Mouse (Mus musculus): ENCODE results near the gene Corin.

Gene Corin

DNA sequence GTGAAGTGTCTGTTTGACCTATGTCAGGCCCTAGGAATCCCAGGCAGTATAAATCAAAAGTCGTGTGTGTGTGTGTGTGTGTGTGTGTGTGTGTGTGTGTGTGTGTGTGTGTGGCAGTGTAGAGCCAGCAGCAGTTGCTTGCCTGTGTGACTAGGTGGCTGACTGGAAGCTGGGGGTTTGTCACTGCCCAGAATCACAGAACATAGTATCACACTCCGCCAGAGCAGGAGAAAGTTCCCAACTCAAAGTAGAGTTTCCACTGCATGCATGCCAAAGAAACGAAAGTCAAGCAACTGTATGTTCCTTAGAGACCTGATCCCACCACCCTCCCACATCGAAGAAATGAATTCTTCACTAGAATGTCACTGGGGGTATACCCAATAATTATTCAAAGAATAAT lies 61.3 kb downstream of the Corin start:
- DNase-seq (ENCODE audit: low read depth, low spot score): no peak

- DNase-seq (ENCODE audit: low read depth, low spot score): no peak
Observed at GRCm38 (mm10) chr5:72441181-72441580, 63.1 kb downstream of the Corin start.

- DNase-seq (ENCODE audit: low read depth, low spot score): no peak
Observed at GRCm38 (mm10) chr5:72435085-72435484, 69.2 kb downstream of the Corin start.

GRCm38 (mm10) chr5:72431856-72432255 lies 72.4 kb downstream of the Corin start:
- no peak for DNase-seq (ENCODE audit: low read depth, low spot score)

DNA sequence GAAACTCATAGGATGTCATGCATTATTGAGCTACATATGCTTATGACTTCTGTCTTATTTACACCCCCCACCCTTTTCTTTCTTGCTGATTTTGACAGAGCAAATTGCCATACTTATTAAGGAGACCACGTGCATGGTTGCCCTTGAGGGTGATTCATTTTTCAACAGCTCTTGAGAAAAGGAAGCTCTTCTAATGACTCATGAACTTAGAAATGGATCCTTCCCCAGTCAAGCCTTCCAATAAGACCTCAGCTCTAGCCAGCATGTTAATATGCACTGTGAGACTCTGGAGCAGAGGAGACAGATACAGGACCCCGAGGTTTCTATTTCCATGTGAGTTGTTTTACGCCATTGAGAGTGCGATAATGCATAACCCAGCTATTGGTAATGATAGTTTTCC lies 76.7 kb downstream of the Corin start:
- DNase-seq (ENCODE audit: low read depth, low spot score): no peak

- no peak for DNase-seq (ENCODE audit: low read depth, low spot score)
Observed at GRCm38 (mm10) chr5:72425342-72426010, 78.8 kb downstream of the Corin start.

- DNase-seq (ENCODE audit: low read depth, low spot score): no peak
Observed at GRCm38 (mm10) chr5:72411874-72412329, 92.4 kb downstream of the Corin start.

DNA sequence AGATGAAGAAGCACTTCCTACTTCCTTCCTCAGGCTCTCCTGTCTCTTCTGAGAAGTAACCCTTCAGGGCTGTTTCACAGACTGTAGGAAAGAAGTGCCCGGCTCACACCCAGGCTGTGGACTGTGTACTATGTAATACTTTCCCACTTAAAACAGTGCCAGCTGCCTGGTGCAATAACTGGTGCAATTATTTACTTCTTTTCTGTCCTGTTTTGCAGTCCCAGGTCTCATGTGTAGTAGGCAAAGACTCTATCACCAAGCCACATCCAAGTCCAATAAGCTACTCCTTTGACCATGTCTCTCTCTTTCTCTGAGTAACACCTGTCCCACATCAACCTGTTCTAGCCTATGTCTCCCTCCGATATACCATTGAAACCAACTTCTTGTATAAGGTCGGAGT lies 93.4 kb downstream of the Corin start:
- no peak for DNase-seq (ENCODE audit: low read depth, low spot score)

GRCm38 (mm10) chr5:72403376-72403775 lies 100.9 kb downstream of the Corin start:
- no peak for DNase-seq (ENCODE audit: low read depth, low spot score)

GRCm38 (mm10) chr5:72402913-72403312 lies 101.4 kb downstream of the Corin start:
- no peak for DNase-seq (ENCODE audit: low read depth, low spot score)

- no peak for DNase-seq (ENCODE audit: low read depth, low spot score)
Observed at GRCm38 (mm10) chr5:72401778-72402177, 102.5 kb downstream of the Corin start.

DNA sequence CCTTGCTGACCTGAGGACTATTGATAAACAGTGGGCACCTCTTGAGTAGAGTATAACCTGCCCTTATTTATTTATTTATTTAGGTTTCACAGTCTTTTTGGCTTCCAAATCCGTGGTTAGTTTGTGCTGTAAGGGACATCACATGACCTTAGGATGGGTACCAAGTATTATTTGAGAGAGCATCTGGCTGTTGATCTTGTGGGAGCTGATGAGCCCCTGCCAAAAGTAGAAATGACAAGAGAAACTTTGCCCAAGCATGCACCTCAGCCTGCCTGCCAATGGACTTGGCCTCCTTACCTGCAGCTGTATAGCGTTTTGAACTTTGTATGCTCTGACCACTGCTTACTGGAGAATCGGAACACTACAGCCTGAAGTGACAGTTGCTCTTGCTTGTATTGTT lies 103.0 kb downstream of the Corin start:
- DNase-seq (ENCODE audit: low read depth, low spot score): no peak

DNA sequence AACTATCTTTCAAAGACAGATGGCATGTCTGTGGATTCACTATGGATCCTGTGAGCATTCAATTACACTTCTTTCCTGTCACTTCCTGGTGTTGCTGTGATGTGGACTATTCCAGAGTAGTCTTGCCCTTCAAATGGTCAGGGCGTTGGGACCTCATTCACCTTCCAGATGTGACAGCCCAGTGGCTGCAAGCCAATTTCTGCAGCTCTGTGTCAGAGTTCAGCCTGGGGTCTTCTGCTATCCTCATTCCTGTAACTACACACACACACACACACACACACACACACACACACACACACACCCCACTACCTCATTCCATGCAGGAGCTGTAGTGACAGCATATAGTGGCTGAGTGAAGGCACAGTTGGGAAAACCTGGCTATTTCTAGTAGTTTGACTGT lies 122.1 kb downstream of the Corin start:
- DNase-seq (ENCODE audit: low read depth, low spot score): no peak

DNA sequence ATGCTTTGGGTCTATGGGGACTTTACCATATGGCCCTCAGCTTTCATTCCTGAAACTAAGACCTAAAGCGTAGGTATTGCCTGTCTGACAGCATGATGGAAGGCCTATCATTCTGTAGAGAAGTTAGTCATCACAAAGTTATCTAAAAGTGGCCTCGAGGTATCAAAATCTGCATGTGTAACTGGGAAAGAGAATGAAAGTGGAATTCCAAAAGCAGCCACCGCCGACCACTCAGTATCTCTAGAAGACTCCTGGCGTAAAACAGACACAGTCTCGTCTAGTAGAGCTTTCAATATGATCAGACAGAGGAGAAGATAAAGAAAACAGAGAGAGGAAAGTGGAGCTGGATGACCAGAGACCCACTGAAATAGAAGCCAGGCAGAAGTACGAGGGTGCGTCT lies 123.7 kb downstream of the Corin start:
- no peak for DNase-seq (ENCODE audit: low read depth, low spot score)

DNA sequence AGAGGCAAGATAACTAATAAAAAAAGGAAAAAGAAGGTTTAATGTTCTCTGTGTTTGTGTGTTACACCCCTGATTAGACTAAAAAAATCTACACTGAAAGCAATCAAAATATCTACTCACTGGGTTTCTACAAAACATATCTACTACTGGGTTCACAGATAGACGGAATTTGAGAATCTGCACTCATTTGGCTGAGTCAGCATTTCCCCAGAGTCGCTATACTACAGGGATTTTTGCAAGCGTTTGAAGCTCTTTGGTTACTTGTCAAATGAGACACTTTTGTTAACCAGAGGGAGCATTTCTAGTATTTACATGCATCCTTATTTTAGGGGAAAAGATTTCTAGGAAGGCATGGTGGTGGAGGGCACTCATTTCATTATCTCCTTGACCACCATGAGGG lies 136.3 kb downstream of the Corin start:
- no peak for DNase-seq (ENCODE audit: low read depth, low spot score)

DNA sequence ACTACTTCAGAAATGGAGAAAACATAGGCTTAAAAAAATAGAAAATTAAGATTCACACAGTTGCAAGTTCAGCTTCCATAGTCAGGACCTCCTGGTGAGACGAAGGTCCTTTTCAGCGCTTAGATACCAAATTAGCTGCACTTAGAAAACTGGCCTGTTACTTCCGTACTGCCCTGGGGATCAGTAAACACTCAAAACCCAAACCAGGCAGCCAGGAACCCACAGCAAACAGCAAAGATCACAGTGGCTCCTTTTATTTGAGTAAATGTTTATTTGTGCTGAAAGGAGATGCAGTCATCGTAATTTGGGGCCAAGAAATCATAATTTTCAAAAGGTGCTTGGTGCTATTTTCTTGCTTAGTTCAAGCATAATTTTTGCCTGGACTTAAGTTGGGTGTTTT lies 138.5 kb downstream of the Corin start:
- no peak for DNase-seq (ENCODE audit: low read depth, low spot score)

DNA sequence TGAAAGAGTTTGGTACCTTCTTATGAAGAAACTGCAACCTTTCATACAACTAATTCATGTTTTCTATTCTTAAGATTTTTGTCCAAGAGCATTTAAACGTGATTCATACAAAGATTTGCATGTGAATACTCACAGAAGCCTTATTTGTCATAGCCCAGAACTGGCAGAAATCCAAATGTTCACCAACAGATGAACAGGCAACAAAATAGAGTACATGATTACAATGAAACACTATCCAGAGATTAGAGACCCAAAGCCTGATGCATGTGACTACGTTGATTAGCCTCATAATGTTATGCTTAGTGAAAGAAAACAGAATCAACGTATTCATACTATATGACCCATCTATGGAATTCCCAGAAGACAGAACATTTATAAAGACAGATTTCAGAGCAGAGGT lies 140.4 kb downstream of the Corin start:
- DNase-seq (ENCODE audit: low read depth, low spot score): no peak

DNA sequence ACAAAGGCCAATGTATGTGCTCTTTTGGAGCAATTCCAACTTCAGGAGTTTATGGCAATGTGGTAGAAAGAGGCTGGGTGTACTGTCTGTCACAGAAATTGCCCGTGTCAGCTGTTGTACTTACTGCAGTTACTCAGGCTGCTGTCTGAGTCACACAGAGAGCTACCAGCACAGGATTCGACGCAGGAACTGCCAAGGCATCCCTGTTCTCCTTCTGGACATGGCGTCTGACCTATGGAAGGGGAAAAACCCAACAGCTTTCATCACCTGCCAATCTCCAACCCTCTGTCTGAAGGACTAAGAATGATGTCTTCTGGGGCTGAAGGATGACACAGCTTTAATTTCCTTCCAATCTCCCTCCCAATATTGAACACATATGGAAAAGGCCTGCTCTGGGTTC lies 150.5 kb downstream of the Corin start:
- DNase-seq (ENCODE audit: low read depth, low spot score): no peak

DNA sequence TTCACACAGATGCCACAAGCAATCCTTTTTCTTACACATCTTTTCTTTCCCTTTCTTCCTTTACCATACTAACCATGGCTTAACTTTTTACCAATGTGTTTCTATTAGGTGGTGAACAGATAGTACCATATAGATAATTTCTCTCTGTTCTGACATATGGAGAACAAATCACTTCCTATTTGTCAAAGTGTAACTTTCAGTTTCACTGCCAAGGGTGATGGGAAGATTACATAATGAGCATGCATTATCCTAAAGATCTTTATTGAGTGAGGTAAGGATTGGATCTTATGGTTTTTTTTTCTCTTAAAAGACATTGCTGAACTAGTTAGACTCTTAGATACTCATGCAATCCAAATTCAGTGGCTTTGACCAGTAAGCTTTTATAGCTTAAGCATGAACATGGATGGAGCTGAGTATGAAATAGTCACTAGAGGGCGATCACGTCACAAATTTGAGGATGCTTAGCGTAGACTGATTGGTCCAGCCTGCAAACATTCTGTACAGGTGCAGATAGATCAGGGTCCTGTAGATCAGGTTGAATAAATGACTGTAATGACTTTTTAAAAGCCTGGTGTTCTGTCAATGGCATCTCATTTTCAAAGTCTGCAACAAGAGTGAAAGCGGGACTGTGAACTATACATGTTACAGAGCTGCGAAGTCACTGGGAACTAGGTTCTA lies 154.1 kb downstream of the Corin start:
- peak; percentile 54 for DNase-seq (ENCODE audit: low read depth, low spot score)

DNA sequence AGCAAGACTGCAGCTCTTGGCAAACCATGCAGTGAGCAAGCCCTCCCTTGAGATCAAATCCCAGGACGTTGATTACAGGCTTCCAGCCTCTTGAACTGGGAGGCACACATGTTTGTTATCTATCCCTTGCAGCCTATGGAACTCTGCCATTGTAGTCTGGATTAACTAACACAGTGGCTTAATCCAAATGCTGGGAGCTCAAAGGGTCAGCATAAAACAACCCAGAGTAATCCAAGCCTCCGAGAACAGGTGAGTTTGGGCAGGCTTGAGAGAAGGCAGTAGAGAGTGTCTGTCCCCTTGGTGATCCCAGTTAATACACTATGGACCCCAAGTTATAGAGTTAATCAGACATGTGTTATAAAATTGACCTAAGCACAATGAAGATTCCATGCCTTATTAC lies 155.7 kb downstream of the Corin start:
- DNase-seq (ENCODE audit: low read depth, low spot score): no peak

DNA sequence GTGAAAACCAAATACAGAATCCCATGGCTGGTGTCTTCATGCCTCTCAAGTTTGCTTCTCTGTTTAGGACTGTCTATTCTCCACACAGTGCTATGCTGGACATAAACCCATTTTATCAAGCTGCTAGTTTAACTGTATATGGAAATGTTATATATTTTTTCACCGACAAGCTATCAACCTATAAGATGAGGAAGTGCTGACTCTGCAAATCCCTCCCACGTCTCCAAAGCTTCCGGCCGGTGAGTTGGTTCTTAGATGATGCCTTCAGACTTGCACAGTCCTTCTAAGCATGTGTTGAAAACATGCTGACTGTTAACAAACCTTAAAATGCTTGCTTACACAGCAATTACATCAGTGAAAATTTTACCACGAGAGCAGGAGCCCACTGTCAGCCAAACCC lies 168.4 kb downstream of the Corin start:
- no peak for DNase-seq (ENCODE audit: low read depth, low spot score)

GRCm38 (mm10) chr5:72332901-72333300 lies 171.4 kb downstream of the Corin start:
- no peak for DNase-seq (ENCODE audit: low read depth, low spot score)

DNA sequence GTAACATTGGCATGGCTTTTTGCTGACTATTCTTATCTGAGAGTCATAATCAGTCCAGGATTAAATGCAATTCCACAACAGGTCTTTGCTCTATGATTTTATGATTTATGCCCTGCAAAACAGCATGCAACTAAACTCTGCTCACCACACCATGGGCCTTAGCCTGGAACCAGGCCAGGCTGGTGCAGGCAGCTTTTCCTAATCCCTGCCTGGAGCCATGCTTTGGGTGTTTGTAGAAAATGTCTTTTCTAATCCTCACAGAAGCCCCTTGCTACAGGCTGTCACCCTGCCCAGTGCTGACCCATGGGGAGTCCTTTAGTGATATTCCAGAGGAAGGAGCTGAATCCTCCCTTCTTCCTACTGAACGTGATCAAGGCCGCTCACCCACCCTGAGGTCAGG lies 173.1 kb downstream of the Corin start:
- DNase-seq (ENCODE audit: low read depth, low spot score): peak; percentile 13

DNA sequence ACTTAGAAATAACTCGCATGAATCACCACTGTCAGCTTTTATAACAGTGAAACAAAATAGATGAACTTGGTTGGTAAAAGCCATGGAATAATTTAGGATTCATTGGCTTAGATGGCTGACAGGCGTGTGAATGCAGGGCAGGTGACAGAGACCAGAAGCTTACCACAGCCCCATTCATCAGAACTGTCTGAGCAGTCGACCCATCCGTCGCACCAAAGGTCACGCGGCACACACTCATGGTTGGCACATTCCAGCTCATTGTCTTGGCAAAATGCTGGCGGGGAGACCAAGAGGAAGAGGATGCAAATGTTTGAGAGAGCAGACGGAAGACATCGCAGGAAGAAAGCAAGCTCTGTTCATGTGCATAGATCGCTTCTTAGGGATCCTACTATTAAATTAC lies 173.6 kb downstream of the Corin start:
- DNase-seq (ENCODE audit: low read depth, low spot score): no peak
